Mouse (Mus musculus): Measurements from ENCODE around the gene Cfap61.

Gene Cfap61

DNA sequence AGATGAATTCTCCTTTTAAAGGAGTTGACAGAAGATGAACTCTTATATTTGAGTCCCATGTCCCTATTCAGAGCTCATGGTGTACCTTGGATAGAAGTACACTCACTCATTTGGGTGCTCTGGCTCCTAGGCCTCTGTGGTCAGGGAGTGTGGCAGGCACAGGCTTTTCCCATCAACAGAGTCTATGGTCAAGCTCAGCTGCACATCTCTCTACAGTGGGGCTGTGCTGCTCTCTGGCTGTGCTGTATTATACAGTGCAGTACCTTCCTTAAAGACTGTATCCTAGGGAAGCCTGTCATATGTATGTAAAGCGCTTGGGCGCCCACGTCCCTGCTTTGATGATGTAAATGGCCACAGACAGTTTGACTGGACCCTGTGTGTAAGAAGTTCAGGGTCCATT, 323.0 kb downstream of the Cfap61 start:
- DNase-seq (ENCODE audit: low spot score): no peak

DNA sequence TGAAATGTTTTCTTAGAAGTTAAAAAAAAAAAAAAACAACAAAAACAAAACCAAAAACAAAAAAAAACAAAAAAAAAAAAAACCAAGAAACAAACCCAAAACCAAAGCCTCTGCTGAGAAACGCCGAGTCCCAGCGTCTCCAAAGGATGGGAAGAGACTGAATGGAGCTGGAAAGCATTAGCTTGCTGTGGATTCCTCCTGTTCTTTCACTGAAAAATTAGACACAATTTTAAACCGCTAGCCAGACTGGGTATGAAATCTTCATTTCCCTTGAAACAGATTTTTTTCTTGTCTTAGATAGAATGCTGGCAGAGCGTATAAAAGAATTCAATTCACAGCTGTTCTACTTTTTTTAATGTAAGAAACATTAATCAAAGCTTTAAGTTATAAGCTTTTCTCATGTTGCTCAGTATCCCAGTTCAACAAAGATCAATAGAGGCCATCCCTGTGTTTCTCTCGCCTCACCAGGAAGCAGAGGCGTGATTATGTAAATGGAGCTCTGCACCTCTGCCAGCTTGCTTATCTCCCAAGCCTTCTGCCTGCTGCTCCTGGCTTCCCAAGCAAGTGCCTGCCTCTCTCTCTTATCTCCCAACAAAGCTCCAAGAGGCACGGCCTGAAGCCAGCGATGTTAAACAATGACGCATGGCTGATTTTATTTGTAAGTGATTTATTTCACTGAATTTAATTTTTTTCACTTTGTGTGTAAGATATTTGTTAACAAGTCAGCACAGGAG, 324.3 kb downstream of the Cfap61 start:
- DNase-seq (ENCODE audit: low spot score): no peak

DNA sequence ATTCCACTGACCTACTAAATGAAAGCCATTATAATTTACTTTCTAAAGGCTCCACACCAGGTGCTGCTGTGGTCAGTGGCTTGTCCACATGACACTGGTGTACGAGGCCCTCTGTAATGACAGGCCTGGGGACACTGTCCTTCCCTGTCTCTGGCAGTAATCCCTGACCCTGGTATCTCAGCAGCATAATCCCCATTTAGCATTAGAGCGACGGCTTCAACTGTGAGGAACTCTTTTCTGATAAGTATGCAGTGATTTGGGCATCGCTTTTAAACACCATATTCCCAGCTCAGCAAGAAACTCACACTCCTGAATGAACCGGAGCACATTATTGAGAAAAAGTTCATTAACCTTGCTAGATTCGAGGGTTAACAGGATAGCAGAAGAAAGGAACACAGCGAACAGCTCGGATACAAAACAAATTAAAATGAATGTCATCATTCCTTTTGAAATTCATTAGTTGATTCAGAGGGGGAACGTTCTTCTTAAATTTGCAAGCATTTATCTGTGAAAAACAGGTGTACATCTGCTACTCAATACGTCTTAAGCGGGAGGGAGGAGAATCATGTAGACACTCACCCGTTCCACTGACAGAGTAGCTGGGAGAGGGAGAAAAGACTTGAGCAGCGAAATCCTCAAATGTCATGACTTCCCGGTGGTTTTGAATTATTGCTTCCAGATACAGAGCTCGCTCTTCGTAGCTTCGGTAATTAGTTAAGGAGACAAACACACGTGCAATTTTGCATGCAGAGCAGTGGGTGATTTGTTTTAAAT, 325.4 kb downstream of the Cfap61 start:
- DNase-seq (ENCODE audit: low spot score): no peak

DNA sequence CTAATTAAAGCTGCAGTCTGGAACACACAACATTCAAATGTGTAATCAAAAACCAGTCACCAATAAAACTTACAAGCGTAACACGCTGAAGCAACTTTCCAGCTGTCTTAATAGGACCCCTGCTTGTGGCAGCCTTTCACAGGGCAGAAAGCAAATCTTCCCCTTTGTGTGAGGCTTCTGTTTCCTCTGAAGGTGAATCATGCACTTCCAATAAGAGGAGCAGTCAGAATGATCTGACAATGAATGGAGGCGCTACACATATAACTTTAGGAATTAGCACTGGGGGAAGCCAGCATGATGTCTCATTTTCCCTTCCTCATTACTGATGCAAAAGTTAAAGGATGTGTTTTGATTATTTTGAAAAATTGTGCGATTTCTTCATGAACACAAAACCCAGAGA, 326.6 kb downstream of the Cfap61 start:
- no peak for DNase-seq (ENCODE audit: low spot score)

DNA sequence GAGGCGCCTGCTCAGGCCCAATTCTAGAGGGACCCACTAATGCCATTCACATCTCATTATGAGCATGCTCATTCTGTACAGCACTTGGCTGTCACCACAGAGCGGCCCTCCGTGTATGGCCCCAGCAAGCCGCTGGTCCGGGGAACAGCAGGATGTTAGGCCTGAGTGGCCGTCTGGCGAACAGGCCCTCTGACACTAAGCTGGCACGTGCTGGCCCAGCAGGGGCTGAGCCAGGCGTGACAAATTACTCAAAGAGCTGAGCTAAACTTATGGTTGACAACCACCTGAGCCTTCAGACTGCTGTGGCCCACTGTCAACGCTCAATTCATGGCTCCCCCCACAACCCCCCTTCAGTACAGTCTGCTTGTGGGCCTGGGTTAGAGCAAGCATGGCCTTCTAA, 327.6 kb downstream of the Cfap61 start:
- no peak for DNase-seq (ENCODE audit: low spot score)

DNA sequence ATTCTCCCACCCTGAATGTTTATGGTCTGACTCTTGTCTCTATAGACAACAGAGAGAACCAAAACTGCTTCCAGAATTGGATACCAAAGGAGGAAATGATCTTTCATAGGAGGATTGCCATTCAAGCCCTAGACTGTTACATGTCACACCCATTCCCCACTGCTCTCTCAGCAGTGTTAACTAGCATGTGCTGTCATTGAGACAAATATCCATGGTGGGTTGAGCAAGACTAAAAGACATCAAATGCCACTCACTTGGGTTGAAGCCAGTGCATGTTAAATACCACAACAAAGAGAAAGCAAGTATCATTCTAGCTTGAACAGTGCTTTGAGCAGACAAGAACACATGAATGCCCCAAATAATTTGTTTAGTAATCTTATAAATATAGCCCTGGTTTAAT, 328.4 kb downstream of the Cfap61 start:
- DNase-seq (ENCODE audit: low spot score): no peak

Data from ovary, postnatal 14 days (tissue).